Mouse (Mus musculus): Measurements from ENCODE around the gene Prex1. TPM values are rescaled to one million over a fixed set of nuclear protein-coding genes. Genes with fewer than 3 reads are reported as not detected.

Prex1 gene
- total RNA-seq, 2 experiments from 2014 or later = 91.3 to 104 TPM

GRCm38 (mm10) chr2:166691602-166692509 lies 21.8 kb downstream of the Prex1 start:
- DNase-seq (ENCODE audit: low spot score in 2 of 2) = peak; percentile 42 to 50

- no peak for DNase-seq (ENCODE audit: low spot score in 2 of 2)
These were observed 26.7 kb downstream of the Prex1 start for GRCm38 (mm10) chr2:166686917-166687316.

- DNase-seq (ENCODE audit: low spot score in 2 of 2) = no peak
These were observed 27.8 kb downstream of the Prex1 start for GRCm38 (mm10) chr2:166685824-166686223.

- DNase-seq (ENCODE audit: low spot score in 2 of 2) = no peak
These were observed 29.6 kb downstream of the Prex1 start for GRCm38 (mm10) chr2:166683885-166684544.

GRCm38 (mm10) chr2:166682866-166683265 lies 30.8 kb downstream of the Prex1 start:
- DNase-seq (ENCODE audit: low spot score in 2 of 2) = no peak

- DNase-seq (ENCODE audit: low spot score in 2 of 2) = no peak
These were observed 34.5 kb downstream of the Prex1 start for GRCm38 (mm10) chr2:166678959-166679759.

- no peak for DNase-seq (ENCODE audit: low spot score in 2 of 2)
These were observed 36.7 kb downstream of the Prex1 start for GRCm38 (mm10) chr2:166676933-166677332.

GRCm38 (mm10) chr2:166676498-166676897 lies 37.1 kb downstream of the Prex1 start:
- peak in 1 of 2 experiments; percentile 38 for DNase-seq (ENCODE audit: low spot score in 2 of 2)

GRCm38 (mm10) chr2:166675588-166676444 lies 37.8 kb downstream of the Prex1 start:
- DNase-seq (ENCODE audit: low spot score in 2 of 2) = no peak

- no peak for DNase-seq (ENCODE audit: low spot score in 2 of 2)
These were observed 38.9 kb downstream of the Prex1 start for GRCm38 (mm10) chr2:166674693-166675092.

- DNase-seq (ENCODE audit: low spot score in 2 of 2) = no peak
These were observed 39.7 kb downstream of the Prex1 start for GRCm38 (mm10) chr2:166673951-166674350.

- no peak for DNase-seq (ENCODE audit: low spot score in 2 of 2)
These were observed 41.3 kb downstream of the Prex1 start for GRCm38 (mm10) chr2:166672171-166672965.

GRCm38 (mm10) chr2:166671614-166672013 lies 42.0 kb downstream of the Prex1 start:
- DNase-seq (ENCODE audit: low spot score in 2 of 2) = no peak

- no peak for DNase-seq (ENCODE audit: low spot score in 2 of 2)
These were observed 42.6 kb downstream of the Prex1 start for GRCm38 (mm10) chr2:166671019-166671418.

- DNase-seq (ENCODE audit: low spot score in 2 of 2) = no peak
These were observed 43.7 kb downstream of the Prex1 start for GRCm38 (mm10) chr2:166669922-166670321.

- peak; percentile 58 to 64 for DNase-seq (ENCODE audit: low spot score in 2 of 2)
These were observed 45.6 kb downstream of the Prex1 start for GRCm38 (mm10) chr2:166667790-166668695.

- no peak for DNase-seq (ENCODE audit: low spot score in 2 of 2)
These were observed 47.5 kb downstream of the Prex1 start for GRCm38 (mm10) chr2:166666175-166666574.

- DNase-seq (ENCODE audit: low spot score in 2 of 2) = no peak
These were observed 48.2 kb downstream of the Prex1 start for GRCm38 (mm10) chr2:166665244-166665922.

Data from left cerebral cortex, adult 18-20 months (tissue).